Mouse (Mus musculus) hematopoietic stem cell, adult 5-6 weeks (primary cell): ENCODE measurements at regions not wholly inside any gene's neighbourhood (a gene's known extent, or its start where the extent isn't known, plus 50 kb on each side); places are given as distances from the start of the nearest gene placed in this dataset.

Experiments
- ATAC-seq, 2 experiments: fragments of 125-278 bp in 1 of 2; replicated peaks in 1 of 2; 2 replicates each; pipeline ENCODE4 v1.8.0; 2016 to 2017; ENCODE audit warnings: inconsistent platforms in 2 of 2, mild to moderate bottlenecking in 2 of 2, moderate number of reproducible peaks in 2 of 2, low read depth in 1 of 2, moderate TSS enrichment in 1 of 2; ENCODE audit not compliant: low FRiP score in 2 of 2, poor library complexity in 2 of 2, severe bottlenecking in 2 of 2, insufficient read depth in 1 of 2, low TSS enrichment in 1 of 2

- no peak for ATAC-seq
Observed at GRCm38 (mm10) chr8:26226612-26227528, 107.5 kb downstream of the Gm45692 start.

- no peak for ATAC-seq
Observed at GRCm38 (mm10) chr8:26227529-26227895, 108.2 kb downstream of the Gm45692 start.

- no peak for ATAC-seq
Observed at GRCm38 (mm10) chr8:26229548-26229947, 110.2 kb downstream of the Gm45692 start.

- no peak for ATAC-seq
Observed at GRCm38 (mm10) chr8:26239075-26239474, 119.7 kb downstream of the Gm45692 start.

- peak; percentile 59 to 83 for ATAC-seq
Observed at GRCm38 (mm10) chr8:26239604-26240003, 120.3 kb downstream of the Gm45692 start.

- ATAC-seq = no peak
Observed at GRCm38 (mm10) chr8:26243743-26244142, 124.4 kb downstream of the Gm45692 start.

- no peak for ATAC-seq
Observed at GRCm38 (mm10) chr8:26244308-26244707, 125.0 kb downstream of the Gm45692 start.

- no peak for ATAC-seq
Observed at GRCm38 (mm10) chr8:26255191-26255669, 135.9 kb downstream of the Gm45692 start.

- ATAC-seq = no peak
Observed at GRCm38 (mm10) chr8:26260294-26260693, 141.0 kb downstream of the Gm45692 start.

GRCm38 (mm10) chr8:26262536-26262935 is 143.2 kb downstream of the Gm45692 start:
- ATAC-seq = no peak

- no peak for ATAC-seq
Observed at GRCm38 (mm10) chr8:26264869-26265321, 145.6 kb downstream of the Gm45692 start.

GRCm38 (mm10) chr8:26265366-26265765 is 146.0 kb downstream of the Gm45692 start:
- ATAC-seq = no peak

- ATAC-seq = no peak
Observed at GRCm38 (mm10) chr8:26266384-26266783, 147.1 kb downstream of the Gm45692 start.

- ATAC-seq = no peak
Observed at GRCm38 (mm10) chr8:26267569-26267968, 148.2 kb downstream of the Gm45692 start.

GRCm38 (mm10) chr8:26268751-26269415 is 149.5 kb downstream of the Gm45692 start:
- no peak for ATAC-seq

- peak; percentile 59 to 64; a peak in 2 of 4 replicates for ATAC-seq
Observed at GRCm38 (mm10) chr8:26272110-26272509, 152.8 kb downstream of the Gm45692 start.

GRCm38 (mm10) chr8:26272675-26273414 is 153.5 kb downstream of the Gm45692 start:
- no peak for ATAC-seq

- ATAC-seq = peak; percentile 33 to 42; a peak in 3 of 4 replicates
Observed at GRCm38 (mm10) chr8:26273415-26273760, 154.1 kb downstream of the Gm45692 start.
